ENCODE assay signal across 11 mouse cellular contexts in the genomic region with DNA sequence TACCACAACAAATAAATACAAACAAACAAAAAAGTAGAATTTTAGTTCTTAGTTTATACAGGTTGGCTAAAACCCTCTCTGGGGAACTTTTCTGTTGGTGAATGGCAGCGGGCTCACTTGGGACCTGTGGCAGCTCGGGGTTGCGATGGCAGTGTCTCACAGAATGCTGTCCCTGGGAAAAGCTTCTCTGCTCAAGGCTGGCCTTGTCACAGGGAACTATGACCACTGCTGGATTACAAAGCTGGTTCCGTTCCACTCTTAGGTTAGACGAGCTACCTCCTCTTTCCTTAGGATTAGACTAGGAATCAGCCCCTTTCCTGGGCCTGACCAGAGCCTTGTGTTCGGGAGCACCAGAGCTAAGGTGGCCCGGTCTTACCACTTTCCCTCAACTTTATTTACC.
"Had no signal": no experiment of that assay in that cellular context is flagged by ENCODE, and none has a peak within 500 bp of the region (broad histone marks: within the 10 kb centered on the region; RNA-seq: fewer than 3 reads in every experiment).

No protein-coding gene starts in this region.

- DNase-seq: gastrocnemius, adult 2 months; gastrocnemius, postnatal 10 days; gastrocnemius, postnatal 25 days; heart, postnatal 10 days; heart, postnatal 4 days; kidney, adult 18-20 months; kidney, adult 8-10 months; kidney, postnatal 10 days; kidney, postnatal 25 days; kidney, postnatal 4 days; left cerebral cortex, postnatal 4 days had no signal
